Mouse (Mus musculus): ENCODE data around the gene Tmem138.

The Tmem138 gene

DNA sequence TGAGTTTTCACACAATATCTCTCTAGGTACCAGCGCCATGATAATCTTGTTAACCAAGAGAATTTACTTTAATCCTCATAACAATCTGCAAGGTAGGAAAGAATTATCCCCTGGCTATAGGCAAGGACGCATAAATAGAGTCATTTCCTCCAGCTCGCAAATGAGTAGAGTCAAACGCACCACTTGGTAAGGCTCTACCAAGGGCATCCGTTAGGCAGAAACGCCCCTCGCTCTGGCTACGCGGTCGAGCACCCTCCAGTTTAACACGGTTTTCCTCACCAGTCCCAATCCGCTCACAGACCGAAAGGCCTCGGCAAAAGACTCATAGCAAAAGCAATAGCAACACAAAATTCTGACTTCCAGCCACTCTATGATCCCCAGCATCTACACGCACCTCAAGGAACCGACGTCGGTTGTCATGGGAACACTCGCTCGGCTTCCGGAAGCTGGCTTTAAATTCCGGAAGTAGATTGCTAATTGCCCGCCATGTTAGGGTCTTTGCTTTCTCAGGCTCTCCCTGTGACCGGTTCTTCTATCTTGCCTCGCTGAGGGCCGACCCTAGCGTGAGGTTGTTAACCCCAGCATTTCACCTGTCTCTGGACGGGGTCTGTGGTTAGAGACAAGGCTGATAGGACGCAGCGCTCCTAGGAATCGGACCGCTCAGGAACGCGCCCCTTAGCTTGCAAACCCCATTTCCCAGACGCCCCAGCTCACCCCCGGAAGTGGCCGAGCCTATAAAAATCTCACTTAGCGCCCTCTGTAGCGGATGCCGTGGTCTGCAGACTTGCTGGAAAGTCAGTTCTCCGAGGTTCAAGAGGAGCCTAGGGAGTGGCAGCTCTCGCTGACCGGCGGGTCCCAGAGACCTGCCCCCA is at the start of gene Tmem138, which contains the start of gene Cyb561a3:
TSS of gene Tmem138 (minus strand) at position 673 of the 872 bp plus-strand sequence.
TSS of gene Cyb561a3 (plus strand) at position 483 of the 872 bp plus-strand sequence.
- peak; percentile 99 for DNase-seq (ENCODE audit: low read depth, low spot score)

DNA sequence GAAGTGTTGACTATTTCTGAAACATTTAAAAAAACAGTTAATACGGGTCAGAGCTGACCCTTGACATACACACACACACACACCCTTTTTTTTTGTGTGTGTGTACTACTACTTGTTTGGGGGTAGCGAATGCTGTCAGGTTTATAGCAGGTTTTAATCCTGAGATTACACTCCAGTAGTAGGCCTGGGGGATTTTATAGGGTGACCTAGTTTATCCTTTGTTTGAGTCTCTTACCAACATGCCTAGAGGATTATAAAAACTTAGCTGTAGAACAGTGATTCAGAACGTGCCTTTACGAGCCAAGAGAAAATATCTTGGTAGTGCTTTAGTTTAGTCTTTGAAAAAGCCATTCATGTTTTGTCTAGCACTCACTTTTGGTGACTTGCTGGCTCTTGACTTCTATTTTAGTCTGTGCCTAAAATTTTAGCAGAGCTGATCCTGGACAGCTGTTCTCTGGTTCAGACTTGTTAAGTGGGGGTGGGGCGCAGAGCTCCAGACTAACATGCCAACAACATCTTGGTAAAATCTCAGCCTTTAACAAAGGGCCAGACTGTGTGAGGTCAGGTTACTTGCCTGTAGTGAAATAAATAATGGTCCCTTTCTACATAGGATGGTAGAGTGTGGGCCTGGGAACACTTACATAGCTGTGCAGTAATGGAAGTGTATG is 31.5 kb upstream of the Tmem138 start:
- DNase-seq (ENCODE audit: low read depth, low spot score), result no peak

DNA sequence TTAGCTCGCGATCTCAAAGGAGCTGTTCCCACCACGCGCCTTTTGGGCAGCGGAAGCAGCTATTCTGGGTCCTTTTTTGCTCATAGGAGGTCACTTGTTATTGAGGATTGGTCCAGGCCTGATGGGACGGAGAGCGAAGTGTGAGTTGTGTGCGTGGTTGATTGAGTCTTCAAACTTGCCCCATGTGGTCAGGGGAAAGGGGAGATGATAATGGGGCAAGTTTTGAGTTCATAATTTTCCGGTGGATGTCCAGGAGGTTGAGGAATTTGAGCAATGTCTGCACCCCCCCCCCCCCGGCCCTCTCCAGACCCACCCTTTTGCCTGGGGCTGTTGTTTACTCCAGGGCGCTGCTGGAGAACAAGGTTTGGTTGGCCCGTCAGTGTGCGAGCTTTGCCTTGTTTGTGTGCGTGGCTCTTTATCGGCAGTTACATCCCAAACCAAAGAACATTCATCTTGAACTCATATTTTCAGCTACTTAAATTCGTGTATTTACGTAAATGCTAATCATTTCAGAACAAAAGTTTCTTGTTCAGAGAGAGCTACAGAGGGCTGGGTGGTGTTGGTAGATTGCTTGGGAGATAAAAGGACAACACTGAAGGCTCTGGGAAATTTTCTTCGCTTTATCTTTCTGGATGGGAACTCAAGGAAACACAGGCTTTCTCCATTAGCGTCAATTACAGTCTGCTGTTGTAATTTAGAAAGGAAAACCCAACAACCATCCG is 28.9 kb upstream of the Tmem138 start:
- DNase-seq (ENCODE audit: low read depth, low spot score), result peak; percentile 32

DNA sequence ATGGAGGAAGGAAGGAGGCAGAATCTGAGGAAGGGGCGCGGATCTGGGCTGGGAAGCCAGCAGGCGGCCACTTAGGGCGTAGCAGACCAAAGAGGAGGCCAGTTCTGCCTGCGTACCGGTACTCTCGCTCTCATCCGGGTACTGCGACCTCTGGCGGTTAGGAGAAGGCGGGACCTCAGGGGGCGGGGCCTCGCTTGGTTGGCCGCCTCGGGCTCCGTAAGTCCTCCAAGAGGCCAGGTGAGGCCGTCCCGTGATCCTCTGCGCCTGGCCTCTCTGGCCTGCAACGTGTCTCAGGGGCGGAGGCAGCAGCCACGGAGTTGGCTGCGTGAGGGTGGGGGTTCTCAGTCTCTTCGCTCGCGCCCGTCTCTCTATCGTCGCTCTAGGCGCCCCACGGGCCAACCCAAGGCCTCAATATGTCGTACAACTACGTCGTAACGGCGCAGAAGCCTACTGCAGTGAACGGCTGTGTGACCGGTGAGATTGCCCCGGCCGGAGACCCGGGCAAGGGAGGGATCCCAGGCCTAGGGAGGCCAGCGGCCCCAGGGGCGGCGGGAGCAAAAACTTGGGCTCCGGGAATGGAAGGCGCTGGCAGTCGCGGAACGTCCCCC is 28.2 kb upstream of the Tmem138 start, which contains the start of the genes Ddb1 and Tkfc:
TSS of gene Ddb1 (plus strand) at position 35 of the 608 bp plus-strand sequence.
TSS of gene Tkfc (minus strand) at position 362 of the 608 bp plus-strand sequence.
- peak; percentile 99 for DNase-seq (ENCODE audit: low read depth, low spot score)

DNA sequence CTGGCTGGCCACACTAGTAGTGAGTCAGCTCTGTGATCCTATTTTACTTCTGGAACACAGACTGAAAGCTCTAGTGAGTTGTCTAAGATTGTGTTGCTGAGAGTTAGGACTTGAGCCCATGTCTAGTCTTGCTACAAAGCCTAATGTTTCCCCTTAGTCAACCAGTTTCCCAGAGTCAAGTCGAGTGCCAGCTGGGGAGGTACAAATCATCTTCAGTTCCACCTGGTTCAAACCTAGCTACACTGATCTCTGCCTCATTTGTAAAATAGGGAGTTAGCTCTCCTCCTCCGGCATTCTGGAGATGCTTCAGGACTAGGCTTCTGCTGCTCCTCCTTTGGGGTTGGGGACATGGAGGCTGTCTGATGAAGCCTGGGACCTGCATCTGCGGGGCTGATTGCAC is 27.4 kb upstream of the Tmem138 start:
- DNase-seq (ENCODE audit: low read depth, low spot score), result no peak

DNA sequence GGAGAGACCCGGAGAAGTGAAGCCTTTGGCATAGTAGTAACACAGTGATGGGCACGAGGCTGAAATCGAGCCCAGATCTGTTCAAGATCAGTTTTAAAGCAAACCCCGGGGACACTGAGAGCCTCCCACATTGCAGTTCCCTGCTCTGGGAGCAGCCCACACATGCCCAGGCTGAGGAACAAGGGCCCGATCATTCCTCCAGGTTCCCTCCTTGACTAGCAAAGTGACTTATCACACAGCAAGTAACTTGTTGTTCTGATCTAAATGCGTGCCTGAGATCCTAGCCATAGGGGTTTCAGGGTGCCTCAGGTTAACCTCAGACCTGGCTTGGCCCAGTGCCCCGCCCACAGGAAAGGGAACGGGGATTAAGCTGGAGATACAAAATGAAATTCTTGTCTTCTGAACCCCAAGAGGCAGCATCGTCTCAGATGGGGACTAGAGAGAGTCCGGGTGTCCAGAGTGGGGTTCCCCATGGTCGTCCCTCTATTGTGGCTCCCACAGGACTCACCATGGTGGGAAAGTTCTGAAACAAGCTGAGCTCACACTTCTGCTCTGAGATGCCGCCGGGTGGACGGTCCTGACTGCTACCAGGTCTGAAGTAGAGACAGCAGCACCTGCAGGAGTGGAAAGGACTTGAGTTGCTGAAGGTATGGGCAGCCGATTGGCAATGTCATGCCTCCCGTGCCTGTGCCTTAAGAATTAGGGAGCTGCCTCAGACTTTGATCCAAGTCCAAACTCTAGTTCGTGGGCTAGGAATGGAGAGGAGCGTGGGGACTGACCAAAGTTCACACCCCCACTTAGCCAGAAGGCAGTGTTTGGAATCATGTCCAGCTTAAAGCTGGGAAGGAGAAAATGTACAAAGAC is 26.7 kb upstream of the Tmem138 start:
- peak; percentile 9 for DNase-seq (ENCODE audit: low read depth, low spot score)

DNA sequence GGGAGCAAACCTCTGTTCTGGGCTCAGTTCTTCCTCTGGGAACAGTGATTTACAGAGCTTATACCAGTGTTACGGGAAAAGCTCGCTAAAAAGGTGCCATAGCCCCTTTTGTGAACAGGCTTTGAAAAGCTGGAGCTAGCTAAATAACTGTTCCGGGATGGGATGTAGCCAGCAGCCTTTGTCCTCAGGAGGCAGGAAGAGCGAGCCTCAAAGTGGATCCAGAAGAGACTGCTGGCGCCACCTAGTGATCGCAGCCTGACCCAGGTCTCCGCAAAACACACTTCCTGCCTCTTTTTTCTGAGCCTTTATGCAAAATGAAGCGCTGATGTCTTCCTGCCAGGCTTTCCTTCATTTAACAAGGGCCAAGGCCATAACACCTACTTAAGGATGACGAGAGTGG is 25.6 kb upstream of the Tmem138 start:
- peak; percentile 91 for DNase-seq (ENCODE audit: low read depth, low spot score)

DNA sequence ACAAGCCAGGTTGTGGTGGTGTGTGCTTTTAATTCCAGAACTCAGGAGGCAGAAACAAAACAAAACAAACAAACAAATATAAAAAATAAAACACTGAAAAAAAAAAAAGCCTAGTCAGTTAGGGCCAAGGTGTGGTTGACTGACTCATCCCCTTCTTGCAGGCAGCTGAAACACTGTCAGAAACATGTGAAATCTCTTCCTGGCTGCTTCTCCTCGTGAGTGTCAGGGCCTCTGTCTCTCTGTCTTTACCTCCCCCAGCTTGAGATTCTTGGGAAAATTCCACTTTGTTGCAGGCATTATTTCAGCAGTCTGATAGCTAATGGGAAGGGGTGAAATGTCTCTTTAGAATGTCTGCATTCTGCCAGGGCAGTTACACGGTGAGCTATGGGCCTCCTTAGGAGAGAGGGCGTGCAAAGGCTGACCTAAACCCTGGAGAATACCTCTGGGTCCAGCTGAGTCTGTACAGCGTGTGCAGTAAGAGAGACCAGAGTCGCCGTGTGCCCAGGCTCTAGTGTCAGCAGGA is 25.1 kb upstream of the Tmem138 start:
- no peak for DNase-seq (ENCODE audit: low read depth, low spot score)

DNA sequence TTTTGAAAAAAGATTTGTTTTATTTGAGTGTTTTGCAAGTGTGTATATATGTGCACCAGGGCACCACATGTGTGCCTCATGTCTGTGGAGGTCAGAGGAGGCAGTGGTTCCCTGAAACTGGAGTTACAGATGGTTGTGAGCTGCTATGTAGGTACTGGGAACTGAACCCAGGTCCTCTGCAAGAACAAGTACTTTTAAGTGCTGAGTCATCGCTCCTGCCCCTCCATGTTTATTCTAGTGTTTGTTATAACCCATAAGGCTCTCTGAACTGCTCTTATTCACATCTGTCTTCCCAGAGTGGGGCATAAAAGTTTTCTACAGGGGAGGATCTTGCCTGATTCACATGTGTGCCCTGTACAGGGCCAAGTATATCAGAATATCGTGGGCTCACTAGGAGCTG is 22.5 kb upstream of the Tmem138 start:
- no peak for DNase-seq (ENCODE audit: low read depth, low spot score)

DNA sequence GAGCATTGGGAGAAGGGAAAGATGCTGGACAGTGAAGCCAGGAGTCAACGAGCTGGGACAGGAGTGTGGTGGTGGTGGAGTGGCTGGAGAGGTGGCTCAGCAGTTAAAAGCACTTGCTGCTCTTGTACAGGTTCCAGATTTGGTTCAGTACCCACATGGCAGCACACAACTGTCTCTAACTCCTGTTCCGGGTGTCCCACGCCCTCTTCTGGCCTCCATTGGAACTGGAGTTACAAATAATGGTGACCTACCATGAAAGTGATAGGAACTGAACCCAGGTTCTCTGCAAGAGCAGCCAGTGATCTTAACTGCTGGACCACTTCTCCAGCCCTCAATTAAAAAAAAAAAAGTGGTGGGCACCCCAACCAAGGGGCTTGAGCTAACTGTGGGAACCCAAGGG is 21.0 kb upstream of the Tmem138 start:
- peak; percentile 67 for DNase-seq (ENCODE audit: low read depth, low spot score)

DNA sequence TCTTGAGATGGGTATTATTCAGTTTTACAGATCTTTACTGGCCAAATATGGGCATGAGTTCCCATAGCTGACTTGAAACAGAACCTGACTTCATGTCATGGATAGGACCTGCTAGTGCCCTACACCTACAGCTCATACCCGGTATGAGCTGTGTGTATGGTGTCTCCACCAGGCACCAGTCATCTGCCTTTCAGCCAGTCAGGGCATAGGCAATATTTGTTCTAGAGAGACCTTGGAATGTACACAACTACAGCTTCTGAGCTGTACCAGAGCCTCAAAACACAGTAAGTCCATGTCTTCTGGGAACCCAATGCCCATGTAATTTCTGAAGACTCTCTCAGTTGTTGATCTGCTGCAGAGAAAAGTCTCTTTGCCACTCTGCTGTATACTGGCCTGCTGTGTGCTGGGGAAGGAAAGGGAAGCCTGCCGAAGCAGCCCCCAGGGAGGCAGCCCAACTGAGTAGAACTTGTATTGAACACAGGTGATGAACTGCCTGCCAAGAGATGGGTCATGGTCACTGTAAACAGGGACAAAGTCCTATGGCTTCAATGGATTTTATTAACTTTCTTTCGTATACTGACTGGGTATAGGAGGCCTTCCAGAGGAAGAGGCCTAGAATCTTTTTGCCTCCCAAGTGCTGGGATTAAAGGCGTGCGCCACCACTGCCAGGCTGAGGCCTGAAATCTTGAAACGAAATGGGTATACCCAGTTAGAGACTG is 14.7 kb upstream of the Tmem138 start:
- DNase-seq (ENCODE audit: low read depth, low spot score), result no peak

DNA sequence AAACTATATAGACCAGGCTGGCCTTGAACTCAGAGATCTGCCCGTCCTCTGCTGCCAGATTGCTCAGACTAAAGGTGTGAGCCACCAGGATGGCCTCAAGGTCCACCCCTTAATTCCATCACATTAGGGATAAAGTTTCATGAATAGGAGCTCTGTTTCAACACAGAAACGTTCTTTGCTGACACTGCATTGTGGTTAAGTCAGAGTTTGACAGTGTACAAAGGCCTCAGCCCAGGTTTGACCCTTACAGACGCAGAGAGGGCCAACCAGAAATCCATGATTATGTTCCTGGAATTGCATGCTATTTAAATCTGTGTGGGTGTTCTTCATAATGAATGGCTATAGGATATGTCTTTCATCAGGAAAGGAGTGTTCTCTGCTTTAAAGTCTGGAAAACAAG is 13.1 kb upstream of the Tmem138 start:
- DNase-seq (ENCODE audit: low read depth, low spot score), result no peak

DNA sequence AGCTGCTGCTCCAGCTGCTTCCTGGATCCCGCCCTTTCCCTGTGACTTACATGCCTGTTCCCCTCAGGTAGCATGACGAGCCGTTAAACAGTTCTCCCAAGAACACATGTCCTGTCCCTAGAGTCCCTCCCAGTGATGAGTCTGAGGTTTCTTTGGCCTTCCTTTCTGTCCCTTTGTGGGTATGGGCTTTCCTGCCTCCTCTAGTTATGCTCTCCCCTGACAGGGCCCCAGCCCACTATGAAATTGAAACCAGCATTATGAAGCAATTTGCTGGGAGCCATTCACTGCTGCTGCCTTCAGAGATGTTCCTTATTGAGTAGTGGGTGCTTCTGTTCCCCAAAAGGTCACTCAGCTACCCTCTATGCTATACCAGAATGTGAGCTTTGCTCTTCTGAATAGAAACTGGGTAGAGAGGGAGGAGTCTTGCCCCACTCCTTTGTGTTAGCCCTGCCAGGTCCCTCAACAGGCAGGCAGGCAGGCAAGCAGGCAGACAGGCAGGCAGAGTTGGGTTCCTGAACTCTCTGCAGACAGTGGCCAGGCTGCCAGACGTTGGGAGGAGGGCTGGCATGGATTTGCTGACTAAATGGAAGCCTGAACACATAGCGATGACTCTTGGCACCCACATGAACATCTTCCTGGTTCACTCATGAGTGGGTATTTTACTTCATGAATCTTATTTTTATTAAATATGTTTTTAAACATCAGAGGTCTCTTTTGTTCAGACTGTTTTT is 12.1 kb upstream of the Tmem138 start:
- DNase-seq (ENCODE audit: low read depth, low spot score), result no peak

DNA sequence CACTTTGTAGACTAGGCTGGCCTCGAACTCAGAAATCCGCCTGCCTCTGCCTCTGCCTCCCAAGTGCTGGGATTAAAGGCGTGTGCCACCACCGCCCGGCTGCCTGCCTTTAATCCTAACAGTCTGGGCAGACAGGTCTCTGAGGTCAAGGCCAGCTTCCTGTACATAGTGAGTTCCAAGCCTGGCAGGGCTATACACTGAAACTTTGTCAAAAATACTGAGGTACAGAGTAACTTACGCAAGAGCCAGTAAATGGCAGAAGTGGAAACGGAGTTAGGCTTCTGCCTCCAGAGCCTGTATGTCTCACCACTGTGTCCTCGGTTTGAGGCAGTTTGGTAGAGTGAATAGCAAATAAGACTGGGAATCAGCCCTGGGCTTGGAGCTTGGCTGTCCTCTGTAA is 10.1 kb upstream of the Tmem138 start:
- DNase-seq (ENCODE audit: low read depth, low spot score), result no peak

DNA sequence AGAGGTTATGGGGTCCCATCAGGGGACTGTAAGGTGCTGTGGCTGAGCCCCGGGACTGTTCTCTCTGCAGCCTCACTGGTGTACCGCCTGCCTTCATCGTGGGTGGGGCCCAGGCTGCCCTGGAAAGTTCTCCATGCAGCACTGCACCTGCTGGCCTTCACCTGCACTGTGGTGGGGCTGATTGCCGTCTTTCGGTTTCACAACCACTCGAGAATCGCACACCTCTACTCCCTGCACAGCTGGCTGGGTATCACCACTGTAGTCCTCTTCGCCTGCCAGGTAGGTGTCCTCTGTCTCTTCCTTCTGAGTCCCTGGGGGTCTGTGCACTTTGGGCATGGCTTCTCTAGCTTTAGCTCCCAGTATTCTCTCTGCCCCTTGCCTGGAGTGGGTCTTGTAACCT is 8.0 kb upstream of the Tmem138 start:
- DNase-seq (ENCODE audit: low read depth, low spot score), result peak; percentile 88

DNA sequence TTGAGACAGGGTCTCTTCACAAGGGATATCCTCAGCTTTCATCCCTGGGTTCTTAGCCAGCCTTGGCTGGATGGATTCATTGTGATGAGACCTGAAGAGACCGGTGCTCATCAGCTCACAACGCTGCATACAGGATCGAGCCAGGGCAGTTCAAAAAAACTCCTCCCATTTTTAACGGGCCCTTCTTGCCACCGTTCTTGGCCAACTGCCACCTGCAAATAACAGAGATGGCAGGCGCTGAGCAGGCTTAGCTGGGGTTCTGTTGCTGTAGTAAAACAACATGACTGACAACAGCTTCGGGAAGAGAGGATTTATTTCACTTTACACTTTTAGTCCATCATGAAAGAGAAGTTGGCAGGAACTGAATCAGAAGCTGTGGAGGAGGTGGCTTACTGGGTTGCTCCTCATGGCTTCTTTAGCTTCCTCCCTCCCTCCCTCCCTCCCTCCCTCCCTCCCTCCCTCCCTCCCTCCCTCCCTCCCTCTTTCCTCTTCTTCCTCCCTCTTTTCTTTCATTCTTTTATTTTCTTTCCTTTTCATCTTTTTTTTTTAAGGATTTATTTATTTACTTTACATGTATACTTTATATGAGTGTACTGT is 6.5 kb upstream of the Tmem138 start:
- peak; percentile 71 for DNase-seq (ENCODE audit: low read depth, low spot score)

DNA sequence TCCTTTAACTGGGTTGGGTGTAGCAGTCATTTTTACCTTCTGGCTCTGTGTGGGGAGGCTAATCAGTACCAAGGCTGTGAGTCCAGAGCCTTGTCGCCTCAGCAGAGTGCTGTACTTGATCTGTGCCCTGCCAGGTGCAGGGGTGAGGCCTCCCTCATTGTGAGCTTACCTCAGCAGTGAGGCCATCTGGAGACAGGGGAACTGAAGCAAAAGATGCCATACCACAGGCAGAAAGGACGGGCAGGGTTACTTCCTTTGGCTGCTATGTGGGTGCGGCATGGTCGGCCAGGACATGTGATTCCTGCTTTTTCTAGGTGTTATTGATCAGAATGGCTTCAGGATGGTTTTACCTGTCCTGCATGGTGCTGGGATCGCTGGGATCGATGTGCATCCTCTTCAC is 4.8 kb upstream of the Tmem138 start:
- DNase-seq (ENCODE audit: low read depth, low spot score), result peak; percentile 91

DNA sequence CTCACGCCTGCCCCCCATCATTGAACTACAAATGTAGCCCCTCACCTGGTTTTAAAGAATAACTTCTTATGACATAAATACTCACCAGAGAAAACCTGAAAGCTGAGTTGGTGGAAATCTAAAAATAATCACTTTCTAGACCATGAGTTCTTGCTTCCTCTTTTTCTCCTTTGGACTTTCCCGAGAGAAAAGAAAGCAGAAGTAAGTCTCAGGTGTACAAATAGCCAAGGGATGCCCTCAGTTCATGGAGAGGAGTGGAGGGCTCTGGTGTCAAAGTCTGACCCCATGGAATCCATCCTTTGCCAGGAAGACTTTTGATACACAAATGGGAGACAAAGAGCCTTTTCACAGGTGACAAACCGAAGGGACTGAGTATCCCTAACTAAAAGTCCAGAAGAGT is 3.6 kb upstream of the Tmem138 start:
- DNase-seq (ENCODE audit: low read depth, low spot score), result peak; percentile 87

DNA sequence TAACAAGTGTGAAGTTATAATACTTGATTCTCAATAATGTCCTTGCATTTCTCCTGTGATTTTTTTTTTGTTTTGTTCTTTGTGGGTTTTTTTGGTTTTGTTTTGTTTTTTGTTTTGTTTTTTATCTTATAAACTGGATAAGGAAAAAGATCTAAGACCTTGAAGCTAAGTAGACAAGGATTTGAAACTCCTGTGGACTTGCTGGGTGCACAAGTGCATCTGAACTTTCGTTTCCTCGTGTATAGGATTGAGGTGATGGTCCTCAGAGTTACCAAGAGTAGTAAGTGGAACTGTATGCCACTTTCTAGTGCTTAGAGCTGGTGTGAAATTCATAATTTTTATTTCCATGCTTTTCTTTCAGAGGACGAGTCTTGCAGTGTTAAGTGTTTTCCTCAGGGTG is 2.9 kb upstream of the Tmem138 start:
- DNase-seq (ENCODE audit: low read depth, low spot score), result peak; percentile 58

All from A20 (cell line).